Mouse (Mus musculus): ENCODE results near the gene Sox18.

Sox18 gene

DNA sequence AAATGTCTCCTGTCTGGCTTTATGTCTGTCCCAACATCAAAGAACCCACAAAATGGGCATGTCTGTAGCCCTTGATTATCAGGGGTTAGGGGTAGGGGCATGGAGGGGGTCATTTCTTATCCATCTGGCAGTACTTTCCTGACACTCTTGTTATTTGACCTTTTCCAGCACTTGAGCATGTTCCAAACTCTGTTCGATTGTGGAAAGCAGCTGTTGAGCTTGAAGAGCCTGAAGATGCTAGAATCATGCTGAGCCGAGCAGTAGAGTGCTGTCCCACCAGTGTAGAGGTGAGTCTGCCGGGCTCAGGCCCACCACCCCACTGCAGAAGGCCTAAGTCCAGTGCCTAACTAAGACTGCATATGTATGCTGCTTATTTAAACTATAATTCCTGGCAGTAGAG, 35.6 kb downstream of the Sox18 start:
- TF ChIP-seq GATA4 (IDR thresholded peaks at IDR 0.05; ENCODE audit: insufficient replicate concordance, low read length) = no peak

DNA sequence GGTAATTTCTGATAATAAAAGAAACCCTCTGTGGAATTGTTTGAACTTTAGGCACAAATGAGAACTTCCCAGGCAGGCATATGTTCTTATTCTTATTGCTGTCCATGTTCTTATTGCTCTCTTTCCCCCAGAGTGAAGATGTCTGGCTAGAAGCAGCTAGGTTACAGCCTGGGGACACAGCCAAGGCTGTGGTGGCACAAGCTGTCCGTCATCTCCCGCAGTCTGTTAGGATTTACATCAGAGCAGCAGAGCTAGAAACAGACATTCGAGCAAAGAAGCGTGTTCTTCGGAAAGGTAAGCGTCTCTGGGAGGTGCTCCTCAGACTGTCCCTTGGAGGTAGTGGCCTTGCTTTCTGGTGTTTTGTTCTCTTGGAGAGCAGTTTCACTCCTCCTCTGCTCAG, 38.8 kb downstream of the Sox18 start:
- no peak for TF ChIP-seq GATA4 (IDR thresholded peaks at IDR 0.05; ENCODE audit: insufficient replicate concordance, low read length)

DNA sequence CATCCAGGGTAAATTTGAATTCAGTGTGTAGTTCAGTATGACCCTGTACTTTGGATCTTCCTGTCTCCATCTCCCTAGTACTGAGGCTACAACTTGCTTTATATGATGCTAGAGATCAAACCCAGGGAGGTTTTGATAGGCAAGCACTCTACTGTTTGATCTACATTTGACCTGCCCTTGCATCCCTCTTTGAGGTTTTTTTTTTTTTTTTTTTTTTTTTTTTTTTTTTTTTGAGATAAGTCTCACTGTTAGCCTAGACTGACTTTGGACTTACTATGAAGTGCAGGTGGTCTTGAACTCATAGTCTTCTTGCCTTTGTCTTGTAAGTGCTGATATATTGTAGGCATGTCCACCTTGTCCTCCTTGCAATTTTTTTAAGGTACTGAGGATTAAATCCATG, 43.0 kb downstream of the Sox18 start:
- no peak for TF ChIP-seq GATA4 (IDR thresholded peaks at IDR 0.05; ENCODE audit: insufficient replicate concordance, low read length)

DNA sequence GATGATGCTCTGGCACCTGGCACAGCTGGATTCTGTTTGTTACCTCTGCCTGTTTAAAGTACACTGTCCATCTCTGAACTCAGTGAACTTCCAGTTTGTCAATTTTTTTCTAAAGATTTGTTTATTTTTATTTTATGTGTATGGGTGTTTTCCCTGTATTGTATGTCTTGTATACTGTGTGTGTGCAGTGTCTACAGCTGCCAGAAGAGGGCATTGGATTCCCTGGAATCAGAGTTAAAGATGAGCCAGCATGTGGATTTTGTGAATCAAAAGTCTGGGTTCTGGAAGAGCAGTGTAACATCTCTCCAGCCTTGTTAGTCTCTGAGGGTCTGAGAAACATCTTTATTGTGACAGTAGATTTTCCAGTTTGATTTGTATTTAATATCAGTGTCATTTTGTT, 48.0 kb downstream of the Sox18 start:
- TF ChIP-seq GATA4 (IDR thresholded peaks at IDR 0.05; ENCODE audit: insufficient replicate concordance, low read length) = no peak
